Mouse (Mus musculus) gastrocnemius, adult 2 months (tissue): ENCODE measurements around the gene Ankrd55. TPM values are rescaled to one million over a fixed set of nuclear protein-coding genes. Genes with fewer than 3 reads are reported as not detected.

Experiments
- DNase-seq: peaks from one replicate; pipeline ENCODE4 v3.0.0; 2022
- H3K27ac ChIP-seq: fragments of 200-600 bp; 2 replicates; pipeline ENCODE4 v1.8.1; 2022; ENCODE audit warnings: mild to moderate bottlenecking
- H3K4me3 ChIP-seq: fragments of 200-600 bp; 2 replicates; pipeline ENCODE4 v1.8.1; 2022; ENCODE audit warnings: mild to moderate bottlenecking, moderate library complexity
- CTCF ChIP-seq: fragments of 200-600 bp; IDR thresholded peaks from 2 replicates; pipeline ENCODE4 v1.8.1; 2022; ENCODE audit warnings: antibody characterized with exemption, mild to moderate bottlenecking, moderate library complexity
- intact Hi-C: fragments of 180-260 bp; cut with DNase I; formaldehyde crosslinking; loops from one replicate; pipeline ENCODE4 v1.15.1; 2025
- total RNA-seq, 2 experiments: library from RNA; stranded (reverse); gene quantifications; 2 replicates each; pipeline ENCODE4 v1.2.3; 2021

Ankrd55 gene
- total RNA-seq, 2 experiments from 2014 or later: not detected

DNA sequence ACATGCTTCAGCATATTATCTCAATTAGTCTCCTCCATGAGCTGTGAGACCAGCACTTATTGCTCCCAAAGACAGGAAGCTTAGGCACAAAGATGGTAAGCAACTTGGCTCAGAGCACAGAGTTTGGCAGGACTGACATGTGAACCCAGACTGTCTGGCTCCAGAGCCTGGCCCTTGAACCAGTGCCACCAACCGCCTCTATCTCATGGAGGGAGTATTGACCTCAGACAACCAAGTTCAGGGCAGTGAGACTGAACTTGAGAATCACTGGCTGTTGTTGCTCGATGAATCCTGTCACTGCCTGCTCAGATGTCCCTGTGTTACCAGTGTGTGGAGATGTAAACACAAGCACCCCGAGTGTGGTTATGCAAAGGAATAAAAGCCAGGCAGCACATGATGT is 47.3 kb downstream of the Ankrd55 start:
- Histone ChIP-seq H3K4me3 (no peak overlapping the region), H3K27ac (peak overlapping the region; percentile 51)
- TF ChIP-seq CTCF: no peak
- DNase-seq: peak; percentile 71
- intact Hi-C loops: no loop called here

DNA sequence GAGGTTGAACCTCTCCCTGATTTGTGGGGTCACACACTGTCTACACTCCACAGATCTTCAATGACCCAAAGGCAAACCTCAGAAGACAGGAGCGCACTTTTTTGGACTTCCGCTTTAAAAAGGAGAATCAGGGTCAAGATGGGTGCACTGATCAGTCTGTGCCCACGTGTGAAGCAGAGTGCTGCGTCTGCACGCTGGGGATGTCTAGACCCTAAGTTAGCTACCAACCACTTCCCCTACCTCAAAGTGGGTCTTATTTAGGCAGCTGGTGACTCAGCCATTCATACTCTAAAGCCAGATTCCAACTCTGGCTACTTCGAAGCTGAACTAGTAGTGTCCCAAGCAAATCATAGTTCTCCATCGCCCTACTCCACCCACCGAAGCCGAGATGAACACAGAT is 48.9 kb downstream of the Ankrd55 start:
- Histone ChIP-seq H3K4me3 (no peak overlapping the region), H3K27ac (no peak overlapping the region)
- TF ChIP-seq CTCF: no peak
- no peak for DNase-seq
- intact Hi-C loops: no loop called here

GRCm38 (mm10) chr13:112340205-112340604 is 52.0 kb downstream of the Ankrd55 start:
- DNase-seq: peak; percentile 70
- peak overlapping the region; percentile 79 for H3K27ac ChIP-seq

DNA sequence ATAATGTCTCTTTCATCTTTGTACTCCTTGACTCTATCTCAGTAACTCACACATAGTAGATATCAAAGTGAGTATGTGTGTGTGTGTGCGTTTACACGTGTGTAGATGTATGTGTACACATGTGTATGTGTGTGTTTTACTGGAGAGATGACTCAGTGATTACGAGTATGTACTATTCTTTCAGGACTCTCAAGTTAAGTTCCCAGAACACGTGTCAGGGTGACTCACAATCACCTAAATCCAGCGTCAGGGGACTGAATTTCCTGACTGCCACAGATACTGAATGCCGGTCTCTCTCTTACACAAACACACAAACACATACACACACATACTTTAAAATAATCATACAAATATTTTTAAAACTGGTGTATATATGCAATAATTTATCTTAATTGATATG is 52.5 kb downstream of the Ankrd55 start:
- no peak for DNase-seq
- intact Hi-C loops: no loop called here
- Histone ChIP-seq H3K4me3 (no peak overlapping the region), H3K27ac (peak overlapping the region; percentile 79)
- no peak for TF ChIP-seq CTCF

More at GRCm38 (mm10) chr13:112340205-112340604, 52.0 kb downstream of the Ankrd55 start:
- intact Hi-C loops: no loop called here
- peak overlapping the region; percentile 41 for H3K4me3 ChIP-seq
- no peak for TF ChIP-seq CTCF

DNA sequence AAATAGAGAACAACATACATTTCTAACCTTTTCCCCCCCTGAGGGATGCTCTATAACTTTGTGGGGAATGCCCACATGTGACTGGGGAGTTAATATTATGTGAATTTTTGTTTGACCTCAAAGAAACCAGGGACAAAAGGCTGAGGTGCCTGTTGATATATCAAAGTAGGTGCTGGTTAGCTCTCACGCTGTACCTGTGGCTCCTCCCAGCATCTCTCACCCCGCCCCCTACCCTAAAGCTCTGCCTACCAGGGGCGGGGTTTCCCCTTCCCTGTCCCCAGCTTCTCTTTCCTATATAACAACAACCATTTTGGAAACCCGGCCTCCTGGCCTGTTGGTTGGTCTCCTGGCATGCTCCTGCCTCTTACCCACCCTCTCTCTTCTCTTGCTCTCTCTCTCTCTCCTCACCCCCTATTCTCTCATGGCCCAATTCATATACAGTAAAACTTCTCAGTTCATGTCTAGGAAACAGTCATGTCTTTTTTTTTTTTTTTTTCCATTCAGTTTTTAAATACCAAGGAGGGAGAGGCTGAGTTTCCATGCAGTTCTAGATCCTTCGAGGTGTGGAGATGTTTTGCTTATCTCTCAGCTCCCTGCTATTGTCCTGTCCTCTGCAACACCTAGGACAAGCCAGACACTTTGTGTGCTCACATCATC is 54.8 kb downstream of the Ankrd55 start:
- H3K4me3 ChIP-seq: no peak overlapping the region
- intact Hi-C loops: no loop called here
- no peak for DNase-seq
- H3K27ac ChIP-seq: no peak overlapping the region
- no peak for TF ChIP-seq CTCF

- H3K4me3 ChIP-seq: no peak overlapping the region
- DNase-seq: no peak
- TF ChIP-seq CTCF: no peak
- intact Hi-C loops: no loop called here
- H3K27ac ChIP-seq: peak overlapping the region; percentile 2; the same call in 1 of the 2 replicates
Observed at GRCm38 (mm10) chr13:112343628-112344009, 55.4 kb downstream of the Ankrd55 start.

DNA sequence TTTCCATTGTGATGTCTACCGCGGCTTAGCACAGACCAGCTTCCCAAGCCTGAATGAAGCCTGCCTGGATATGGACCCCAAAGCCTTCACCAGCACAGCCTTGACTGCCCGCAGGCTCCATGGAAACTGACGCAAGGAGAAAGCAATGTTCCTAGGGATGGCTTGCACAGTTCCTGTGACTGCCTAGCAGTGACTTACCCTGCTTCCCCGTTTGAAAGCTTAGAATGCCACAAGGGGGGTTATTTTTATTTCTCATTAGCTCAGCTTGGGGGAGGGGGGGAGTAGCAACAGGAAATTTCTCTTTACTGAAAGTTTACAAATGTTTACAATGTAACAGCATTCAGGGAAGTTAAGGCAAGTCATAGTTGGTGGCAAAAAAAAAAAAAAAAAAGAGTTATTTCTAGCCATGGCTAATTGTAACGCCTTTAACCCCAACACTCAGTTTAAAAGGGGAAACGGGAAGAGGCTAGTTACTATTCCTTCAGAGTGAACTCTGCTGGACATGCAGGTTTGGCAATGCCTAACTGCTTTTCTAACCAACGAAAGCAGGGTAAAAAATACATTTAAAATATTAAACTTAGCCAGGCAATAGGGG is 56.1 kb downstream of the Ankrd55 start:
- intact Hi-C loops: no loop called here
- H3K27ac ChIP-seq: peak overlapping the region; percentile 31
- DNase-seq: no peak
- no peak overlapping the region for H3K4me3 ChIP-seq
- no peak for TF ChIP-seq CTCF

GRCm38 (mm10) chr13:112345542-112345941 is 57.3 kb downstream of the Ankrd55 start:
- peak overlapping the region; percentile 10; the same call in 1 of the 2 replicates for H3K27ac ChIP-seq
- intact Hi-C loops: no loop called here

GRCm38 (mm10) chr13:112346031-112346430 is 57.8 kb downstream of the Ankrd55 start:
- Histone ChIP-seq H3K4me3 (no peak overlapping the region), H3K27ac (peak overlapping the region; percentile 31; the same call in 1 of the 2 replicates)
- DNase-seq: no peak
- TF ChIP-seq CTCF: no peak
- intact Hi-C loops: no loop called here

More at GRCm38 (mm10) chr13:112345542-112345941, 57.3 kb downstream of the Ankrd55 start:
- no peak for DNase-seq
- no peak overlapping the region for H3K4me3 ChIP-seq
- TF ChIP-seq CTCF: no peak

DNA sequence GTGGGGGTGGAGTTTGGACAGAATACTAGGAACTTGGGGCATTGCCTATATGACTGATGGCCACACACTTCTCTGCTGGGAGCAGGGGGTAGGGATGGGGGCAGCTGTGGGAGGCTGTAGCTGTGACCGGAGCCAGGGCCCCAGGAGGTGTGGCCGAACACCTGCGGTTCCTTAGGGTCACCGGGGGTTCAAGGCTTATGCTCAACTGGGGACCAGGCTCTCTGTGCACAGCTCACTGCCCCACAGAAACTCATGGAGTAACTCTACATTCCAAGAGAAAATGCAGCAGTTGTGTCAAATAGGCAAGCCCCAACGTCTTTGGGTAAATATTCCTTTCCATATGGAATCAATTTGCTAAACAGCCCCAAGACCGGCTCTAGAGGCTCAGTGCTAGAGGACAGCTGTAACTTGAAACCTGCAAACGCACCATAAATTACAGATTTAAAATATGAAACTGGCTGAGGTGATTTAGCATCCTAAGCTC is 58.5 kb downstream of the Ankrd55 start:
- TF ChIP-seq CTCF: no peak
- Histone ChIP-seq H3K4me3 (no peak overlapping the region), H3K27ac (no peak overlapping the region)
- DNase-seq: no peak
- intact Hi-C loops: no loop called here

DNA sequence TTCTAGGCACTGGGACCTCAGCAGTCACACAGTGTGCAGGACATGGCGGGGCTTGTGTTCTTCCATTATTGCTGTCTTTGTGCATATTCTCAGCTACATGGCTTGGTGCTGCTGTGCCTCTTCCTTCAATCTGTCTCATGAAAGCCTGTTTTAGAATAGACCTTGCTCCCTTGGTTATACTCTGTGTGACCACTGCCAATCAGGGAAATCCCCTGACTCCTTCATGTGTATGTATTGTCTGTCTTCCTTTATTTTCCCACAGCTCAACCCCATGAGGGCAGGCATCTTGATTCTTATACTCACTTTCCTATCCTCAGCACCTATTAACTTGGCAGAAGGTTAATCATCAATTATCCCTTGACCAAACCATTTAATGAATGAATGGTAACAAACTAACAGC is 60.0 kb downstream of the Ankrd55 start:
- Histone ChIP-seq H3K4me3 (no peak overlapping the region), H3K27ac (no peak overlapping the region)
- intact Hi-C loops: no loop called here
- no peak for DNase-seq
- TF ChIP-seq CTCF: no peak

DNA sequence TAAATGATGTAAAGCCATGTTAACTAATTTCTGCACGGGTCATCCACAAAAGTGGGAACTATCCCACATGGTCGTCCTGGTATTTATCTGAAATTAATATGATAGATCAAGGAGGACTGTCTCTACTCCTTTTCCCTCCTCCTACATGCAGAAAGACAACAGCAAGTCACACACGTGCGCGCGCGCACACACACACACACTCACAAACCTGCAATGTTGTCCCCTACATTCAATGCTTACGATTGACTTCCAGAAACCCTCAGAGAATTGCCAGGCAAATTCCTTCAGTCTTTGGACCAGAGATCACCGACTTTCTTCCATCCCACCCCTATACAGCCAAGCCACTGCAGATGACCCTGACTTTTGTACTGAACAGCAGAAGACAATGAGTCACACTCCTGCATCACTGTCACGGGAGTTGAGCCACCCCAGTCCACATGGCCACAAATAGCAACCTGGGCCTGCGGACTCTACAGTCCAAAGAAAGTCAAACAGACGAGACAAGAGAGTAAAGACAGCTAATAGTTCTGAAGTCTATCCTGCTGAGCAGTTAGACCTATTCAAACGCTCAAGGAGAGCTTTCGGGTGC is 60.7 kb downstream of the Ankrd55 start:
- H3K4me3 ChIP-seq: no peak overlapping the region
- no peak overlapping the region for H3K27ac ChIP-seq
- TF ChIP-seq CTCF: no peak
- DNase-seq: no peak
- intact Hi-C loops: no loop called here

GRCm38 (mm10) chr13:112349500-112349899 is 61.2 kb downstream of the Ankrd55 start:
- no peak for TF ChIP-seq CTCF
- Histone ChIP-seq H3K27ac (no peak overlapping the region), H3K4me3 (no peak overlapping the region)
- intact Hi-C loops: no loop called here
- DNase-seq: no peak
